Mouse (Mus musculus): ENCODE data around the gene Entpd7. TPM values are rescaled to one million over a fixed set of nuclear protein-coding genes. Genes with fewer than 3 reads are reported as not detected.

The Entpd7 gene
- 5.9 and 9.6 TPM in 2 replicates for polyA plus RNA-seq (2015; fragmentation: Nextera tagmentation; extraction: Ambion mirVana)

DNA sequence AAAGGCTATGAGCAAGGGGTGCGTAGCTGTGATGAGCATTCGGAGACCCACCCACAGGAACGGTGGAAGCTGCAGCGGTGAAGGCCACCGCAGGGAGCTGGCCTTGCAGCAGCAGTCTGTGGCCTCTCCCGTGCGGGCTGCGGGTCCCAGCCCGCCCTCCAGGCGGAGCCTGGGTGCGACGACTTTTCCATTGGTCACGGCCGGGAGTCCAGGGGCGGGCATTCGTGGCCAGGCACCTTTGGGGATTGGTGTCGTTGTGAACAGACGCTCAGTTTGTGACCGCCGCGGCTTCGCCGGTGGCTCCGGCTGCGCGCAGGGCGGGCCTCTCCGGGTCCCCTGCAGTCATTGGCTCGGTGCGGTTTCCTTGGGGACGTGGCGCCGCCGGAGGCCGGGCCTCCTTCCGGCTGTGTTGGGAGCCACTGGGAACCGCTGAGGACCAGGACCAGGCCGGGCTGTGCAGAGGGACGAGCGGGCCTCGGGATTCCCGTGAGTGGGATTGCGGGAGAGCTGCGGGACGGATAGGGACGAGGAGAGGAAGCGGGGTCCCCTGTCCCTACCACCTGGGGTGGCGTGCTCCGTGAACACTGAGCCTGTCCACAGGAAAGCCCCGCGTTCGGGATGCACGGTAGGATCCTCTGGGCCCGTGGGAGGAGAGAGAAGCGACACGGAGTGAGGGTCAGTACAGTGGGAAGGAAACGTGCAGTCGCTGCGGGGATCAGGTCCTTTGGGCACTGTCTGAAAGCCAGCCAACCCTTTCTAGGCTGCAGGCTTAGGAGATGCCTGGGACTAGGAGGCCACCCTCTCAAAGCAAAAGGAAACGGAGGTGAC lies at the start of gene Entpd7:
TSS of gene Entpd7 (plus strand) at position 254 of the 828 bp plus-strand sequence.

GRCm38 (mm10) chr19:43674730-43675524 lies 14.5 kb upstream of the Entpd7 start, which contains the start of gene Slc25a28:
Gene Slc25a28, minus strand, starts transcription at chr19:43674881.

GRCm38 (mm10) chr19:43752489-43753225 lies 63.2 kb downstream of the Entpd7 start, which contains the start of the genes Cutc and Cox15:
Gene Cutc, plus strand, starts transcription at chr19:43752996.
Gene Cox15, minus strand, starts transcription at chr19:43753000.

GRCm38 (mm10) chr19:43781980-43782379 lies 92.5 kb downstream of the Entpd7 start, which contains the start of gene Abcc2:
Gene Abcc2, plus strand, starts transcription at chr19:43782192.

Other genes with a start within 250 kb of the Entpd7 start
- 0.17 and 0.18 TPM in 2 replicates for gene Cnnm1, start 249.2 kb upstream of the Entpd7 start, polyA plus RNA-seq (2015; fragmentation: Nextera tagmentation; extraction: Ambion mirVana)
- 40.1 and 72.9 TPM in 2 replicates for gene Got1, start 165.1 kb upstream of the Entpd7 start, polyA plus RNA-seq (2015; fragmentation: Nextera tagmentation; extraction: Ambion mirVana)
- gene Nkx2-3, start 77.3 kb upstream of the Entpd7 start, polyA plus RNA-seq (2015; fragmentation: Nextera tagmentation; extraction: Ambion mirVana), result 0.12 TPM in 1 of 2 replicates, not detected in the other
- gene Slc25a28, start 14.8 kb upstream of the Entpd7 start, polyA plus RNA-seq (2015; fragmentation: Nextera tagmentation; extraction: Ambion mirVana), result 21.6 and 33.2 TPM in 2 replicates
- gene Cutc, start 63.3 kb downstream of the Entpd7 start, polyA plus RNA-seq (2015; fragmentation: Nextera tagmentation; extraction: Ambion mirVana), result 14.9 and 23.3 TPM in 2 replicates
- 5.6 and 11.9 TPM in 2 replicates for gene Cox15, start 63.3 kb downstream of the Entpd7 start, polyA plus RNA-seq (2015; fragmentation: Nextera tagmentation; extraction: Ambion mirVana)
- gene Abcc2, start 92.5 kb downstream of the Entpd7 start, polyA plus RNA-seq (2015; fragmentation: Nextera tagmentation; extraction: Ambion mirVana), result 0.81 and 1.7 TPM in 2 replicates

All from adrenal gland, postnatal 0 days (tissue).